Mouse (Mus musculus) myocyte (in vitro differentiated cells): ENCODE results near the gene Golga7b.

ENCODE experiments used
- CEBPB ChIP-seq: IDR thresholded peaks from 2 replicates; pipeline ENCODE4 v1.6.1; 2011; ENCODE audit warnings: mild to moderate bottlenecking, moderate library complexity; ENCODE audit not compliant: poor library complexity, insufficient read depth, severe bottlenecking
- POLR2A ChIP-seq: IDR thresholded peaks from one replicate; pipeline ENCODE4 v1.6.1; 2011; ENCODE audit warnings: low read depth, mild to moderate bottlenecking, control low read depth, moderate library complexity; ENCODE audit not compliant: insufficient read length
- USF1 ChIP-seq: IDR thresholded peaks from one replicate; pipeline ENCODE4 v1.6.1; 2011; ENCODE audit warnings: low read depth, mild to moderate bottlenecking, control low read depth, moderate library complexity

DNA sequence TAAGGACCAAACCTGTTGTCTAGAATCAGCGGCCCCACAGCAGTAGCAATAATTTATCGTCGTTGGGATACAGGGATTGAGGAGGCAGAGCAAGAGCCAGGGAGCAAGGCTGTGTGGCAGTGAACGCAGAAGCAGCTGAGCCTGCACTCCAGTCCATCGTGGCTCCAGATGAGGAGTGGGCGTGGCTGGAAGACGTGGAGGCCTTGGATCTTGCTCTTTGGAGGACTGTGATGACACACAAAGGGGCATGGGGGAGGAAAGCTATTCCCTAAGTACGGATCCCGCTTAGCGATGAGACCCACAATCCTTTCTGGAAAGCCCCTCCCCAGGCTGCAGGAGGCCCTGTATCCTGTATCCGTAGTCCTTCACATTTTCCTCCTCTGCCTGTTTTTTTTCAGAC, 49.3 kb upstream of the Golga7b start:
- TF ChIP-seq CEBPB (no peak), USF1 (no peak), POLR2A (no peak)
